Mouse (Mus musculus): ENCODE results near the gene Ctsll3.

The Ctsll3 gene

GRCm38 (mm10) chr13:60802749-60803148 lies at the start of gene Ctsll3:
Gene Ctsll3 (minus strand): TSS chr13:60802849.
- DNase-seq = no peak

DNA sequence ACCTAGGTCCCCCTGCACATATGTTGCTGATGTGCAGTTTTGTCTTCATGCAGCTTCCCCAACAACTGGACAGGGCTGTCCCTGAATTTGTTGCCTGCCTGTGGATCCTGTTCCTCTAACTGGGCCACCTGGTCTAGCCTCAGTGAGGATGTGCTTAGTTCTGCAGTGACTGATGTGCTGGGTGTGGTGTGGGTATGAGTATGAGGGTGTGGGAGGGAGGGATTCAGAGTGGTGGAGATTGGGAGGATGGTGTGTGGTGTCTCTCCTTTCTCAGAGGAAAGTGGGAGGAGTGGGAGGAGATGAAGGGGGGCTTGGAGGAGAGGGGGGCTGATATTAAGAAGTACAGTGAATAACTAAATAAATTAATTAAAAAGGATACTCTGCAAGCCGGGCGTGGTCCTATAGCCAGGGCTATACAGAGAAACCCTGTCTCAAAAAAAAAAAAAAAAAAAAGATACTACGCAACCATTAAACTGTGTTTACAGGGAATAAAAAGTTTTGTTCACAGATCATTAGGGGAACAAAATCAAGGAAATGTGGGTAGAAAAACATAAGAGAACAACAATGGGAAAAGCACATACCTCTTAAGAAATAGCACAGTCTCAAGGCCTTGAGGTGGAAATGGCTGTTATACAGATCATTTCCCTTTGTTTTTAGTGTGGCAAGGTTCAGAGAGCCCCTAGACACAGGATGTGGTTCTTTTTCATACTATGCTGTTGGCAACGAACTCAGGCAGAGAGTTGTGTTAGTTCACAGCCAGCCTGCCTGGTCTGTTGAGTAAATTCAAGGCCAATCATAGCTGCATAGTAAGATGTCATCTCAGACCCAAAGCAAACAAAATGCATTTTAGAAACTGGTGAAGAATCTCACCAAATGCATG lies 45.8 kb upstream of the Ctsll3 start:
- no peak for DNase-seq

GRCm38 (mm10) chr13:60843153-60843552 lies 40.5 kb upstream of the Ctsll3 start:
- DNase-seq = no peak

DNA sequence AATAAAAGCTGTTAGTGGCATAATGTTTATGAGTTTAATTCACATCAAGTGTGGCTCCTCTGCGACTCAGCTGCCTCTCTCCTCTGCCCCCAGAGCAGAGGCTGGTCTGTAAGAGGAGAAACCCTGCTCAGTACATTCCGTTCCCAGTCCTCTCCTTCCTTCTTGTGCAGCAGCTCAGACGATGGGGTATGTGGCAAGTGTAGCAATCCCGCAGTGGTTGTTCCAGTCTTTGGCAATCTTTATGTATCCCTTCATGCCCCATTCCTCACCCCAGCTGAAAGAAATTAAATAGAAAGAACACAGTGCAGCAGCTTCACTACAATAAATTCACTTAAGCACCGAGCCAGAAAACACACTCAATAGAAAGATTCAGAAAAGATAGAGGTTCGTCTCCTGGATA lies 40.1 kb upstream of the Ctsll3 start:
- DNase-seq = no peak

DNA sequence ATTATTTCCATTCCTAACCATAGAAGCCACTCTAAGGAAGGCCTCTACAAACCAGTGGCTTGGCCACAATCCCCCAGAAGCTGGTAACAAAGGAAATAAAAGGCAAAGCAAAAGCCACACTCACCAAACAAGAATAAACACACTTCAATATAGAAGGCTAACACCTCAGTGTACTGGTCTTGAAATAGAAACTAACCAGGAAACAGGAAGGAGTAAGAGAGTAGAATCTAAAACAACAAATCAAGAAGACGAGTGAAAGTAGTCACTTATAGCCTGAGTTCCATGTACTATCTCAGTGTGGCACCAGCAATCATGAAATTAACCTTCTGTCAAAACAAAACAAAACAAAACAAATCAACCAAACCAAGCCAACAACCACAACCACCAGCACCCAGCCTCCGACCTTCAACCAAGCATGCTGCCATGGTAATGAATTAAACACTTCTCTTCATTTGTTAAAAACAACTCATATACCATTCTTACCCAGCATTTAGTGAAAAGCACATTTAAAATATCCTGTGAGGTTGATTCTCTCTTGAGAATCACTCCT lies 36.8 kb upstream of the Ctsll3 start:
- no peak for DNase-seq

GRCm38 (mm10) chr13:60826052-60826451 lies 23.4 kb upstream of the Ctsll3 start:
- DNase-seq = no peak

DNA sequence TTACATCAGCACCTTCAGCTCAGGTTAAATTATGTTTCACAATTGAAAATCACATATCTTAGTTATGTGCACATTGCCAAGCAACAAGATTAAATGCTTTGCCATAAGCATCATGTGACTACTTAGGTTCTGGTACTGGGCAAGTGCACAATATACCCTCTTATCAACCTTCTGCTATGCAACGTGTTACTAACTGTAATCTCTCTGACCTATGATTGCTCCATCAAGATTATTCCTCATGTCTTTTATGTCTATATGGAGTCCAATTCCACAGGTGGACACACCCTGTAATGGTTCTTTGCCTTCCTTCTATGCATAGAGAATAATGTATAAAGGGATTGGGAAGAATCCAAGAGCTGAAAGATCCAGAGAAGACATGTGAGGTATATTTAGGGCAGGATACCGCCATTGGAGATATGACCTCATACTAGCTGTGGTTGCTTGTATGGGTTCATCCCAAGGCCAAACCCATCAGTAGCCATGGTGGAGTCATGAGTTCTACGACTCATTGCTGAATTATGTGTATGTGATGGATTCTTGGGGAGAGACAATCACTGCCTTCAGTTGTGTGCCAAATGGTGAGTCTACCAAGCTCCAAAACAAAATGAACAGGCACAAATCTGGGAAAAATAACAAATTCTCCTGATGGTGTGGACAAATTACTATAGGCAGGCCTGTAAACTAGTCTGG lies 18.0 kb upstream of the Ctsll3 start:
- no peak for DNase-seq

DNA sequence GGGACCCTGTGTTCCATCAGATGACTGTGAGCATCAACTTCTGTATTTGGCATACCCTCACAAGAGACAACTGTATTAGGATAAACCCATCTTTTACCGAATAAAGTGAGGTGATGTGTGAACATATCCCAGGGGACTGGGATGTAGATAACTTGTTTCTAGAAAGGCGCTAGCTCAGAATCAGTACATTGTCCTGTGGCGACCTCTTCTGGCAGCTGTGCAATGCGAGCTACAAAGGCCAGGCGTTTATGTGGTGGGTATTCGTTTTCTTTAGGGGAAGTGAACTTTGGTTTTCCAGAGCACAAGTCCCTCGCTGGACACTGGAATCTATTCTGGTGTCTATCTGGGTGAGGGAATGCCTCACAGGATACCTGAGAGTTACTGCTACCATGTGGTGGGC lies 16.8 kb upstream of the Ctsll3 start:
- peak; percentile 55 for DNase-seq

GRCm38 (mm10) chr13:60813722-60814121 lies 11.1 kb upstream of the Ctsll3 start:
- no peak for DNase-seq

DNA sequence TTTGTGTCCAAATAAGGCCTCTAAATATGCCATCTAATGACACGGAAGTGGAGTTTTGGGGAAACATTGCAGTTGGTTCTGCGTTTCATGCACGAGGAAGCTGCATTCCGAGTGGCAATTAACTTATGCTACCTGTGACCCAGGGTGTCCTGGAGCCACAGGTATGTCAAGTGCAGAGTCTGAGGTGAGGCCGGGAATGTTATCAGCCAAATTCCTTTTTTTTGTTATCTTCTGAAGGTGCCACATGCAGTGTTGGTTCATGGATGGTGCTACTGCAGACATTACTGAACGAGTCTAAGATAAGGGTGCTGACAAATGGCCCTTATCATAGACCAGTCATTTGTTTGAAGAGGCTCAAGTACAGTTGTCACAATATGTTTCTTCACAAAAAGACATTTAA lies 10.1 kb upstream of the Ctsll3 start:
- DNase-seq = no peak

DNA sequence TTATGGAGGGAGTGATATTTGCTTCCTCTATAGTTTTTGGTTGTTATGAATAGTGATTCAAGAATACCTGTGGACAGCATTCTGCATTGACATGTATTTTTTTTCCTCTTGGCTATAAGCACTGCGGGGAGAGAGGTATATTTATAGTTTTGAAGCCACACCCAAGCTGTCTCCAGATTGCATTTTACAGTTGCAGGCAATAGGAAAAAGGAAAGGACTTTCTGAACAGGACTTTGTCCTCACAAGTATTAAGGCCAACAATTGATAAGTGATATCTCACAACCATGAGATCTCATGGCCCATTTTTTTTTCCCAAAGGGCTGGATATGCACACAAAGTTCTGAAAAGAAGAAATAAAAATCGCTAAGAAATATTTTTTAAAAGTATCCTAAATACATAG lies 7.0 kb upstream of the Ctsll3 start:
- DNase-seq = no peak

- no peak for DNase-seq
Observed at GRCm38 (mm10) chr13:60789466-60789865, 13.2 kb downstream of the Ctsll3 start.

GRCm38 (mm10) chr13:60786264-60786663 lies 16.4 kb downstream of the Ctsll3 start, which contains the start of gene BC051665:
Gene BC051665 (minus strand): TSS chr13:60786364.
- DNase-seq = no peak

GRCm38 (mm10) chr13:60783301-60783700 lies 19.3 kb downstream of the Ctsll3 start:
- no peak for DNase-seq

DNA sequence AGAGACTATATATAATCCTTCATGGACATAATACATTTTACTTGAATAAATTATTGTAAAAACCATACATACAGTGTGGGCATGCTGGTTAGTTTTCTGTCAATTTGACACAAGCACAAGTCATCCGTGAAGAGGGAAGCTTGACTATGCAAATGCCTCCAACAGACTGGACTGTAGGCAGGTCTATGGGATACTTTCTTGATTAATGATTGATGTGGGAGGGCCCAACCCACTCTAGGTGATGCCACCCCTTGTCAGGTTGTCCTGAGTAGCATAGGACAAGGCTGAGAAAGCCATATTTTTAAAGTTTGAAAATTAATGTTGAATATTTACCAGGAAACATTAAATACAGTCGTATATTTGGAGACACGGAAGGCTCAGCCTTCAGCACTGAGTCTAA lies 22.1 kb downstream of the Ctsll3 start:
- no peak for DNase-seq

- DNase-seq = no peak
Observed at GRCm38 (mm10) chr13:60761161-60761560, 41.5 kb downstream of the Ctsll3 start.

DNA sequence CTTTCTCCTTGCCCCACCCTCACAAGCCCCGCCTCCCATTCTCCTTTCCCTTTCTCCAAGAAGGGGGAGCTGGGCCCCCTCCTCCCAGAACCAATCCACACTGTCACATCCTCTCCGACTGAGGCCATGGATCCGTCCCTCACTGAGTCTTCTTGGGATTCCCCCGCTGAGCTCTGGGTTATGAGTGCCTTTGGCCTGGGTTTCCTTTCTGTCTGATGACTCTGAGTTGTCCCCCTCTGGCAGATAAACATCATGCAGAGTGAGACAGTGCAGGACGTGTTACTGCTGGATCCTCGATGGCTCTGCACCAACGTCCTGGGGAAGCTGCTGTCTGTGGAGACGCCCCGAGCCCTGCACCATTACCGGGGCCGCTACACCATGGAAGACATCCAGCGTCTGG lies 42.3 kb downstream of the Ctsll3 start:
- no peak for DNase-seq

GRCm38 (mm10) chr13:60759136-60759535 lies 43.5 kb downstream of the Ctsll3 start:
- DNase-seq = peak; percentile 71

DNA sequence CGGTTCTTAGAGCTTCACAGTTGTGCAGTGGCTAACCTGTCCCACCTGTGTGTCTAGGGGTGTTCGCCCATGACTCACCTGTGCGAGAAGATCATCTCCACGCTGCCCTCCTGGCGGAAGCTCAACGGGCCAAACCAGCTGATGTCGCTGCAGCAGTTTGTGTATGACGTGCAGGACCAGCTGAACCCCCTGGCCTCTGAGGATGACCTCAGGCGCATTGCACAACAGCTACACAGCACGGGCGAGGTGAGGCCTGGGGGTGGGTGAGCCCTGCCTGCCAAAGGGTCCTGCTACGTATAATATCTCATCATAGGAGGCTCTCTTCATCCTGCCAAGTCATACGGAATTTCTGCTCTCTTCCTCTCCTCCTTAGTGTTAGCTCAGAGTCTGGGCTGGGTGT lies 45.4 kb downstream of the Ctsll3 start:
- no peak for DNase-seq

GRCm38 (mm10) chr13:60755251-60755650 lies 47.4 kb downstream of the Ctsll3 start:
- no peak for DNase-seq

DNA sequence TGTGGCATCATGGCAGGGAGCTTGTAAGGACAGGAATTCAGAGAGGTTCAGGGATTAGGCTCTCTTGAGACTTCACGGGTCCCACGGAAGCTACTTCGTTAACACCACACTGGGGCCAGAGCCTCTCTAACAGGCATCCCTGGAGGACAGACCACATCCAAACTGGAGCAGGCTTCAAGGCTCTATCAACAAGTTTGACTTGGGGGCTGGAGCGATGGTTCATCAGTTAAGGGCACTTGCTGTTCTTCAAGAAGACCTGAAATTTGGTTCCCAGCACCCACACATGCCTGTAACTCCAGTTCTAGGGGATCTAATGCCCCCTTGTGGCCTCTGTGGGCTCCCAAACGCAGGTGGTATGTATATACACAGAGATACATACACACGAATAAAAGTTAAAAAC lies 49.4 kb downstream of the Ctsll3 start:
- DNase-seq = no peak

- DNase-seq = no peak
Observed at GRCm38 (mm10) chr13:60750930-60751329, 51.7 kb downstream of the Ctsll3 start.

- DNase-seq = no peak
Observed at GRCm38 (mm10) chr13:60748556-60748955, 54.1 kb downstream of the Ctsll3 start.

Data from right cerebral cortex, postnatal 4 days (tissue).